ENCODE assay signal across 8 mouse cellular contexts in the genomic region with DNA sequence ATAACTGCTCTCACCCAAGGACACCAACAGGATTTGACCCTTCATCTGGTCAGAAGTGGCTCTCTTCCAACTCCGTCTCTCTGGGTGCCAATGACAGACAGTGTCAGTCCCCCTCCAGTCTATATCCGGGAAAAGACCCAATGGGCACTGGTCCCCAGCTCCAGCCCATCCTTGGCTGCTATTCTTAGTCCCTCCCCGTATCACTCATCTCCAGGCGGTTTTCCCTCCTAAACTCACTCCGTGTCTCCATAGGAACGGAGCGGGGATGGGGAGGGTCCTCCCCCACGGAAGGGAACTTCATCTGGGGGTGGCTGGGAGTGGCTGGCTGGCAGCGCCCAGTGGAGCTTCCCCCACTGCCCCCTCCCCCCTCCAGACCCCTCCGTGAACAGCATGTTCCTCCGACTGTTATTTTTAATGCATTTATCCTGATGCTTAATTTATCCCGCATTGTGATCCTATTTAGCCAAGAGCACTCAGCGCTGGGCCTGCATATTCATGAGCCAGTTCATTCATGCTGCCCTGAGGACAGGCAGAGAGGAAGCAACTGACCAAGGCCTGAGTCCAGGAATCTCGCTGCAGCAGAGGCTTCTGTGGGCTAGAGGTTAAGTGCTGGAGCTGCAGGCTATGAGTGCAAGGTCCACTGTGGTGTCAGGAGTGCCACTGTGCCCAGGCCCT. TPM values are rescaled to one million over a fixed set of nuclear protein-coding genes. Genes with fewer than 3 reads are reported as not detected.
DNase-seq lines count a peak whose midpoint lies in the region; ATAC-seq lines count a peak whose summit lies in the region.

No protein-coding gene starts in this region.

- H3K4me1 ChIP-seq in kidney, embryonic 15.5 days, result no peaks in the 10 kb centered on the region
- peaks cover 16% of the 10 kb centered on the region for H3K4me1 ChIP-seq in forebrain, embryonic 16.5 days (replicated peaks; ENCODE audit: control insufficient read depth, insufficient read depth, low read length)
- peaks cover 8% of the 10 kb centered on the region; the same call in 1 of the 2 replicates for H3K4me1 ChIP-seq in midbrain, embryonic 14.5 days (ENCODE audit: control insufficient read depth, insufficient read depth, low read length)

- DNase-seq in kidney, adult 11 months, result peak; percentile 71
- DNase-seq in kidney, adult 8-10 months, result peak; percentile 37 to 67
- DNase-seq in midbrain, embryonic 14.5 days, result peak; percentile 72
- DNase-seq in ovary, postnatal 14 days (ENCODE audit: low spot score), result no peak
- no peak for DNase-seq in adrenal gland, adult 2 months
- DNase-seq in urinary bladder, postnatal 4 days (ENCODE audit: low spot score in 2 of 2), result no peak

- H3K27me3 ChIP-seq in kidney, embryonic 15.5 days, result peaks cover 6% of the 10 kb centered on the region; the same call in 1 of the 2 replicates
- H3K27me3 ChIP-seq in forebrain, embryonic 16.5 days (replicated peaks; ENCODE audit: control insufficient read depth, insufficient read depth, low read length), result no peaks in the 10 kb centered on the region
- no peaks in the 10 kb centered on the region for H3K27me3 ChIP-seq in midbrain, embryonic 14.5 days (ENCODE audit: control insufficient read depth, insufficient read depth, low read length)

- no peaks in the 10 kb centered on the region for H3K9me3 ChIP-seq in kidney, embryonic 15.5 days (replicated peaks)
- no peaks in the 10 kb centered on the region for H3K9me3 ChIP-seq in forebrain, embryonic 16.5 days (ENCODE audit: control insufficient read depth, low read length)
- no peaks in the 10 kb centered on the region for H3K9me3 ChIP-seq in midbrain, embryonic 14.5 days (ENCODE audit: control insufficient read depth, low read length)

- H3K4me3 ChIP-seq in kidney, embryonic 15.5 days (replicated peaks), result no peak overlapping the region
- H3K4me3 ChIP-seq in forebrain, embryonic 16.5 days (replicated peaks; ENCODE audit: low read length), result 0 out of 2 replicates have a peak overlapping the region, but pooled peaks have one; percentile 10
- H3K4me3 ChIP-seq in midbrain, embryonic 14.5 days (replicated peaks; ENCODE audit: low read depth, low read length), result no peak overlapping the region

- 43% methylated on average over 14 of the region's 14 CpGs for WGBS in kidney, embryonic 15.5 days
- 8% methylated on average over 14 of the region's 14 CpGs for WGBS in forebrain, embryonic 16.5 days
- 13% methylated on average over 14 of the region's 14 CpGs for WGBS in midbrain, embryonic 14.5 days

- ATAC-seq in kidney, embryonic 15.5 days (replicated peaks; ENCODE audit: low FRiP score), result no peak
- ATAC-seq in forebrain, embryonic 16.5 days, result peak; percentile 74
- peak; percentile 57; the same call in 1 of the 2 replicates for ATAC-seq in midbrain, embryonic 14.5 days (ENCODE audit: low FRiP score, low TSS enrichment)

- H3K36me3 ChIP-seq in kidney, embryonic 15.5 days, result no peaks in the 10 kb centered on the region
- no peaks in the 10 kb centered on the region for H3K36me3 ChIP-seq in forebrain, embryonic 16.5 days (ENCODE audit: control insufficient read depth, insufficient read depth)
- H3K36me3 ChIP-seq in midbrain, embryonic 14.5 days (ENCODE audit: control insufficient read depth, insufficient read depth, low read length), result no peaks in the 10 kb centered on the region

- no peak overlapping the region for H3K4me2 ChIP-seq in kidney, embryonic 15.5 days
- H3K4me2 ChIP-seq in forebrain, embryonic 16.5 days (ENCODE audit: low read length), result peak overlapping the region; percentile 38
- peak overlapping the region; percentile 43 for H3K4me2 ChIP-seq in midbrain, embryonic 14.5 days (ENCODE audit: low read length)

- no peak overlapping the region for H3K27ac ChIP-seq in kidney, embryonic 15.5 days
- no peak overlapping the region for H3K27ac ChIP-seq in forebrain, embryonic 16.5 days (ENCODE audit: low read length)
- no peak overlapping the region; the same call in 1 of the 2 replicates for H3K27ac ChIP-seq in midbrain, embryonic 14.5 days (replicated peaks; ENCODE audit: low read depth, low read length)

- no peak overlapping the region for H3K9ac ChIP-seq in kidney, embryonic 15.5 days
- H3K9ac ChIP-seq in forebrain, embryonic 16.5 days (replicated peaks; ENCODE audit: low read depth, low read length), result no peak overlapping the region
- no peak overlapping the region; the same call in 1 of the 2 replicates for H3K9ac ChIP-seq in midbrain, embryonic 14.5 days (replicated peaks; ENCODE audit: low read length)

RNA-seq across cellular contexts. Expression of a gene that starts 28.6 kb away (rescaled TPM):
- polyA plus RNA-seq in kidney, embryonic 15.5 days (2015; fragmentation: Nextera tagmentation; extraction: Ambion mirVana), result 60.5 and 70.0 TPM in 2 replicates
- polyA plus RNA-seq in forebrain, embryonic 16.5 days (2015; fragmentation: Nextera tagmentation; extraction: Ambion mirVana), result 342 and 361 TPM in 2 replicates
- 272 and 276 TPM in 2 replicates for polyA plus RNA-seq in midbrain, embryonic 14.5 days (2014; fragmentation: Nextera tagmentation; extraction: Ambion mirVana)
- 10 to 100 TPM; 49.5 to 58.3 TPM for total RNA-seq in adrenal gland, adult 2 months (2021)
- 87.7 and 90.7 TPM in 2 replicates for polyA plus RNA-seq in adrenal gland, adult 2 months (2012; rRNA removed)

RNA-seq across cellular contexts. Expression of a gene that starts 37.5 kb away (rescaled TPM):
- 37.5 and 38.0 TPM in 2 replicates for polyA plus RNA-seq in kidney, embryonic 15.5 days (2015; fragmentation: Nextera tagmentation; extraction: Ambion mirVana)
- 44.4 and 45.9 TPM in 2 replicates for polyA plus RNA-seq in forebrain, embryonic 16.5 days (2015; fragmentation: Nextera tagmentation; extraction: Ambion mirVana)
- 53.7 and 59.2 TPM in 2 replicates for polyA plus RNA-seq in midbrain, embryonic 14.5 days (2014; fragmentation: Nextera tagmentation; extraction: Ambion mirVana)
- 10 to 100 TPM; 30.5 to 32.9 TPM for total RNA-seq in adrenal gland, adult 2 months (2021)
- polyA plus RNA-seq in adrenal gland, adult 2 months (2012; rRNA removed), result 28.8 and 43.3 TPM in 2 replicates

Comparison
In these comparisons a context has a peak if more than half of its experiments do, and no peak if none do; other contexts are left out.
1. DNase-seq: peak in kidney, adult 11 months (single experiment), kidney, adult 8-10 months (2 of 2) and midbrain, embryonic 14.5 days (single experiment); none in ovary, postnatal 14 days (single experiment), adrenal gland, adult 2 months (single experiment) and urinary bladder, postnatal 4 days (0 of 2).